Mouse (Mus musculus) kidney, postnatal 36 days (tissue): Measurements from ENCODE around the gene Clstn1.

Experiments
- DNase-seq, 2 experiments: peaks; one replicate each; pipeline ENCODE4 v3.0.0; 2021 to 2022; ENCODE audit warnings: mixed read lengths in 2 of 2

The Clstn1 gene

GRCm38 (mm10) chr4:149678006-149678405 is 91.7 kb downstream of the Clstn1 start:
- no peak for DNase-seq

- DNase-seq, result peak in 1 of 2 experiments; percentile 31
Measured at GRCm38 (mm10) chr4:149679056-149679770, 92.9 kb downstream of the Clstn1 start.

GRCm38 (mm10) chr4:149683875-149684274 is 97.6 kb downstream of the Clstn1 start:
- DNase-seq, result no peak

GRCm38 (mm10) chr4:149684841-149685623 is 98.8 kb downstream of the Clstn1 start:
- no peak for DNase-seq

- no peak for DNase-seq
Measured at GRCm38 (mm10) chr4:149688861-149689260, 102.6 kb downstream of the Clstn1 start.

GRCm38 (mm10) chr4:149689822-149690700 is 103.8 kb downstream of the Clstn1 start:
- no peak for DNase-seq

- no peak for DNase-seq
Measured at GRCm38 (mm10) chr4:149690828-149691280, 104.6 kb downstream of the Clstn1 start.

GRCm38 (mm10) chr4:149691368-149691767 is 105.1 kb downstream of the Clstn1 start:
- no peak for DNase-seq

GRCm38 (mm10) chr4:149696189-149696971 is 110.1 kb downstream of the Clstn1 start:
- DNase-seq, result peak; percentile 73 to 77

- peak in 1 of 2 experiments; percentile 32 for DNase-seq
Measured at GRCm38 (mm10) chr4:149697506-149698196, 111.4 kb downstream of the Clstn1 start.

GRCm38 (mm10) chr4:149698197-149698821 is 112.0 kb downstream of the Clstn1 start:
- DNase-seq, result peak; percentile 51 to 71
